Mouse (Mus musculus) heart, postnatal 0 days (tissue): ENCODE measurements at regions not wholly inside any gene's neighbourhood (a gene's known extent, or its start where the extent isn't known, plus 50 kb on each side); places are given as distances from the start of the nearest gene placed in this dataset.

ENCODE experiments used
- CTCF ChIP-seq: IDR thresholded peaks from 2 replicates; pipeline ENCODE4 v1.5.1; 2016; ENCODE audit warnings: antibody characterized with exemption, control low read depth, low read depth
- EP300 ChIP-seq: IDR thresholded peaks from 2 replicates; pipeline ENCODE4 v1.6.1; 2016; ENCODE audit warnings: antibody characterized with exemption, low read depth

DNA sequence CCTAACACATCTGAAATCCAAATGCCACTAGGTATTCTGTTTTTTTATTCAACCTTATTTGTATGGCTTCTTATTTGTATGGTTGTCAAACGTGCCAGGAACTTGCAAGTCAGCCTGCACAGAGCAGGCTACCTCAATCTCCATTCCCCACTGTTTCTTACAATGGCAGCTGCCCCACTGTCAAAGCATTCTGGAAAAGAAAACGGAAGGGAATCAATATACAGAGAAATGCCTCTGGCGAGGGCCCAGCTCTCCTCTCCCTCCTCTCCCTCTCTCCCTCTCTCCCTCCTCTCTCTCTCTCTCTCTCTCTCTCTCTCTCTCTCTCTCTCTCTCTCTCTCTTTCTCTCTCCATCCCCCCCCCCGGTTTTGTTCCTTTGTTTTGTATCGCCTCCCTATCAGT lies 191.0 kb downstream of the Zfp36l1 start:
- TF ChIP-seq CTCF: no peak
- no peak for TF ChIP-seq EP300
